Mouse (Mus musculus): ENCODE results near the gene Lrrc8d. TPM values are rescaled to one million over a fixed set of nuclear protein-coding genes. Genes with fewer than 3 reads are reported as not detected.

The Lrrc8d gene
- polyA plus RNA-seq, 2 experiments = 8.2 to 13.4 TPM

- Histone ChIP-seq H3K27me3 (ENCODE audit: control insufficient read depth, insufficient read depth, low read length) (no peaks in the 10 kb centered on the region), H3K4me2 (replicated peaks; ENCODE audit: low read depth, low read length, severe bottlenecking) (no peak overlapping the region), H3K4me1 (ENCODE audit: control insufficient read depth, insufficient read depth, low read length) (peaks cover 13% of the 10 kb centered on the region), H3K9ac (ENCODE audit: low read depth, low read length, severe bottlenecking) (no peak overlapping the region), H3K9me3 (ENCODE audit: control insufficient read depth, low read length) (no peaks in the 10 kb centered on the region), H3K27ac (replicated peaks; ENCODE audit: low read depth, low read length) (no peak overlapping the region), H3K36me3 (ENCODE audit: control insufficient read depth, insufficient read depth, low read length) (no peaks in the 10 kb centered on the region), H3K4me3 (replicated peaks; ENCODE audit: low read length) (no peak overlapping the region)
- no peak for DNase-seq (ENCODE audit: low spot score)
- 48% methylated on average over 10 of the region's 10 CpGs for WGBS
- ATAC-seq (ENCODE audit: low FRiP score, low read depth) = no peak
- no peak for TF ChIP-seq POLR2A (IDR thresholded peaks at IDR 0.05; ENCODE audit: borderline replicate concordance, extremely low read depth, insufficient read depth, insufficient read length)
Observed at GRCm38 (mm10) chr5:105801031-105801529, 101.3 kb downstream of the Lrrc8d start.

- Histone ChIP-seq H3K9me3 (ENCODE audit: control insufficient read depth, low read length) (no peaks in the 10 kb centered on the region), H3K9ac (ENCODE audit: low read depth, low read length, severe bottlenecking) (no peak overlapping the region), H3K4me2 (replicated peaks; ENCODE audit: low read depth, low read length, severe bottlenecking) (no peak overlapping the region), H3K27ac (replicated peaks; ENCODE audit: low read depth, low read length) (no peak overlapping the region), H3K36me3 (ENCODE audit: control insufficient read depth, insufficient read depth, low read length) (no peaks in the 10 kb centered on the region), H3K27me3 (ENCODE audit: control insufficient read depth, insufficient read depth, low read length) (no peaks in the 10 kb centered on the region), H3K4me1 (ENCODE audit: control insufficient read depth, insufficient read depth, low read length) (peaks cover 5% of the 10 kb centered on the region), H3K4me3 (replicated peaks; ENCODE audit: low read length) (no peak overlapping the region)
- 72% methylated on average over 12 of the region's 12 CpGs for WGBS
- ATAC-seq (ENCODE audit: low FRiP score, low read depth) = no peak
- DNase-seq (ENCODE audit: low spot score) = no peak
- TF ChIP-seq POLR2A (IDR thresholded peaks at IDR 0.05; ENCODE audit: borderline replicate concordance, extremely low read depth, insufficient read depth, insufficient read length) = no peak
Observed at GRCm38 (mm10) chr5:105805955-105806354, 106.2 kb downstream of the Lrrc8d start.

- Histone ChIP-seq H3K36me3 (ENCODE audit: control insufficient read depth, insufficient read depth, low read length) (peaks cover 11% of the 10 kb centered on the region), H3K4me2 (replicated peaks; ENCODE audit: low read depth, low read length, severe bottlenecking) (no peak overlapping the region), H3K9me3 (ENCODE audit: control insufficient read depth, low read length) (peaks cover 9% of the 10 kb centered on the region), H3K27ac (replicated peaks; ENCODE audit: low read depth, low read length) (no peak overlapping the region), H3K27me3 (ENCODE audit: control insufficient read depth, insufficient read depth, low read length) (no peaks in the 10 kb centered on the region), H3K4me3 (replicated peaks; ENCODE audit: low read length) (no peak overlapping the region), H3K9ac (ENCODE audit: low read depth, low read length, severe bottlenecking) (no peak overlapping the region), H3K4me1 (ENCODE audit: control insufficient read depth, insufficient read depth, low read length) (no peaks in the 10 kb centered on the region)
- no peak for ATAC-seq (ENCODE audit: low FRiP score, low read depth)
- no peak for TF ChIP-seq POLR2A (IDR thresholded peaks at IDR 0.05; ENCODE audit: borderline replicate concordance, extremely low read depth, insufficient read depth, insufficient read length)
- WGBS = 28% methylated on average over 7 of the region's 7 CpGs
- DNase-seq (ENCODE audit: low spot score) = no peak
Observed at GRCm38 (mm10) chr5:105807461-105807860, 107.7 kb downstream of the Lrrc8d start.

GRCm38 (mm10) chr5:105809056-105809455 is 109.3 kb downstream of the Lrrc8d start:
- H3K9me3 ChIP-seq (ENCODE audit: control insufficient read depth, low read length) = peaks cover 18% of the 10 kb centered on the region
- TF ChIP-seq POLR2A (IDR thresholded peaks at IDR 0.05; ENCODE audit: borderline replicate concordance, extremely low read depth, insufficient read depth, insufficient read length) = no peak
- WGBS = 87% methylated on average over 11 of the region's 11 CpGs
- H3K27ac ChIP-seq (replicated peaks; ENCODE audit: low read depth, low read length) = no peak overlapping the region
- H3K4me2 ChIP-seq (replicated peaks; ENCODE audit: low read depth, low read length, severe bottlenecking) = no peak overlapping the region
- H3K9ac ChIP-seq (ENCODE audit: low read depth, low read length, severe bottlenecking) = no peak overlapping the region
- H3K4me3 ChIP-seq (replicated peaks; ENCODE audit: low read length) = no peak overlapping the region
- H3K36me3 ChIP-seq (ENCODE audit: control insufficient read depth, insufficient read depth, low read length) = peaks cover 27% of the 10 kb centered on the region
- H3K4me1 ChIP-seq (ENCODE audit: control insufficient read depth, insufficient read depth, low read length) = no peaks in the 10 kb centered on the region
- ATAC-seq (ENCODE audit: low FRiP score, low read depth) (no peak), DNase-seq (ENCODE audit: low spot score) (no peak)
- H3K27me3 ChIP-seq (ENCODE audit: control insufficient read depth, insufficient read depth, low read length) = no peaks in the 10 kb centered on the region

- no peak for TF ChIP-seq POLR2A (IDR thresholded peaks at IDR 0.05; ENCODE audit: borderline replicate concordance, extremely low read depth, insufficient read depth, insufficient read length)
- H3K36me3 ChIP-seq (ENCODE audit: control insufficient read depth, insufficient read depth, low read length) = peaks cover 29% of the 10 kb centered on the region
- no peak overlapping the region for H3K27ac ChIP-seq (replicated peaks; ENCODE audit: low read depth, low read length)
- ATAC-seq (ENCODE audit: low FRiP score, low read depth) (no peak), DNase-seq (ENCODE audit: low spot score) (no peak)
- H3K4me2 ChIP-seq (replicated peaks; ENCODE audit: low read depth, low read length, severe bottlenecking) = no peak overlapping the region
- H3K9ac ChIP-seq (ENCODE audit: low read depth, low read length, severe bottlenecking) = no peak overlapping the region
- 95% methylated on average over 14 of the region's 14 CpGs for whole genome bisulfite sequencing
- no peaks in the 10 kb centered on the region for H3K4me1 ChIP-seq (ENCODE audit: control insufficient read depth, insufficient read depth, low read length)
- H3K4me3 ChIP-seq (replicated peaks; ENCODE audit: low read length) = no peak overlapping the region
- H3K27me3 ChIP-seq (ENCODE audit: control insufficient read depth, insufficient read depth, low read length) = no peaks in the 10 kb centered on the region
- H3K9me3 ChIP-seq (ENCODE audit: control insufficient read depth, low read length) = peaks cover 18% of the 10 kb centered on the region
Observed at GRCm38 (mm10) chr5:105813036-105813435, 113.3 kb downstream of the Lrrc8d start.

GRCm38 (mm10) chr5:105813974-105814373 is 114.2 kb downstream of the Lrrc8d start:
- H3K9me3 ChIP-seq (ENCODE audit: control insufficient read depth, low read length) = peaks cover 18% of the 10 kb centered on the region
- H3K27me3 ChIP-seq (ENCODE audit: control insufficient read depth, insufficient read depth, low read length) = no peaks in the 10 kb centered on the region
- no peak overlapping the region for H3K4me3 ChIP-seq (replicated peaks; ENCODE audit: low read length)
- H3K36me3 ChIP-seq (ENCODE audit: control insufficient read depth, insufficient read depth, low read length) = peaks cover 29% of the 10 kb centered on the region
- H3K9ac ChIP-seq (ENCODE audit: low read depth, low read length, severe bottlenecking) = no peak overlapping the region
- ATAC-seq (ENCODE audit: low FRiP score, low read depth) (no peak), DNase-seq (ENCODE audit: low spot score) (no peak)
- no peaks in the 10 kb centered on the region for H3K4me1 ChIP-seq (ENCODE audit: control insufficient read depth, insufficient read depth, low read length)
- H3K27ac ChIP-seq (replicated peaks; ENCODE audit: low read depth, low read length) = no peak overlapping the region
- WGBS = 91% methylated on average over 10 of the region's 10 CpGs
- no peak for TF ChIP-seq POLR2A (IDR thresholded peaks at IDR 0.05; ENCODE audit: borderline replicate concordance, extremely low read depth, insufficient read depth, insufficient read length)
- no peak overlapping the region for H3K4me2 ChIP-seq (replicated peaks; ENCODE audit: low read depth, low read length, severe bottlenecking)
